Mouse (Mus musculus) ovary, postnatal 14 days (tissue): Measurements from ENCODE around the gene Veph1.
"Not testable (repeated sequence)": the region's sequence is repeated elsewhere in the genome, so short reads cannot be mapped to it uniquely, and the experiment has no call there.

Source experiments
- DNase-seq: peaks from one replicate; pipeline ENCODE4 v3.0.0; 2022; ENCODE audit warnings: low spot score

Veph1 gene

GRCm38 (mm10) chr3:66296545-66296944 lies at the start of gene Veph1:
TSS of gene Veph1 (minus strand) at chr3:66296837.
- DNase-seq = no peak

GRCm38 (mm10) chr3:66340742-66341141 lies 44.1 kb upstream of the Veph1 start:
- DNase-seq = no peak

GRCm38 (mm10) chr3:66332401-66332729 lies 35.7 kb upstream of the Veph1 start:
- no peak for DNase-seq

- peak; percentile 57 for DNase-seq
Observed at GRCm38 (mm10) chr3:66331592-66332400, 35.2 kb upstream of the Veph1 start.

GRCm38 (mm10) chr3:66330896-66331579 lies 34.4 kb upstream of the Veph1 start:
- DNase-seq = no peak

- DNase-seq = no peak
Observed at GRCm38 (mm10) chr3:66325962-66326834, 29.6 kb upstream of the Veph1 start.

GRCm38 (mm10) chr3:66325486-66325951 lies 28.9 kb upstream of the Veph1 start:
- DNase-seq = no peak

- DNase-seq = no peak
Observed at GRCm38 (mm10) chr3:66314793-66315715, 18.4 kb upstream of the Veph1 start.

GRCm38 (mm10) chr3:66310586-66310985 lies 13.9 kb upstream of the Veph1 start:
- no peak for DNase-seq

- DNase-seq = no peak
Observed at GRCm38 (mm10) chr3:66309531-66309930, 12.9 kb upstream of the Veph1 start.

GRCm38 (mm10) chr3:66295236-66295635 lies 1.4 kb downstream of the Veph1 start:
- no peak for DNase-seq

GRCm38 (mm10) chr3:66294729-66295128 lies 1.9 kb downstream of the Veph1 start:
- no peak for DNase-seq

- DNase-seq = peak; percentile 12
Observed at GRCm38 (mm10) chr3:66292356-66292946, 4.2 kb downstream of the Veph1 start.

GRCm38 (mm10) chr3:66263270-66263669 lies 33.4 kb downstream of the Veph1 start:
- DNase-seq = no peak

GRCm38 (mm10) chr3:66262319-66262718 lies 34.3 kb downstream of the Veph1 start:
- peak; percentile 4 for DNase-seq

GRCm38 (mm10) chr3:66254504-66255105 lies 42.0 kb downstream of the Veph1 start:
- no peak for DNase-seq

GRCm38 (mm10) chr3:66251842-66252241 lies 44.8 kb downstream of the Veph1 start:
- DNase-seq = no peak

GRCm38 (mm10) chr3:66240476-66240875 lies 56.2 kb downstream of the Veph1 start:
- no peak for DNase-seq

GRCm38 (mm10) chr3:66236234-66236871 lies 60.3 kb downstream of the Veph1 start:
- DNase-seq = not testable (repeated sequence)
